Mouse (Mus musculus) frontal cortex, adult (tissue): ENCODE results near the gene Cited4.
A peak's percentile ranks its signal among the peaks of the same experiment; 100 is the strongest.

Experiments
- ATAC-seq: cut with Nextera tagmentation; 2 replicates; pipeline ENCODE4 v1.9.2; 2017; ENCODE audit warnings: mild to moderate bottlenecking, moderate library complexity, mixed read lengths; ENCODE audit not compliant: low TSS enrichment

Cited4 gene

GRCm38 (mm10) chr4:120675640-120676039 lies 9.3 kb downstream of the Cited4 start:
- no peak for ATAC-seq

- ATAC-seq, result no peak
These were observed 14.6 kb downstream of the Cited4 start for GRCm38 (mm10) chr4:120680953-120681352.

- peak; percentile 76; the same call in 1 of the 2 replicates for ATAC-seq
These were observed 15.8 kb downstream of the Cited4 start for GRCm38 (mm10) chr4:120682168-120682567.

- no peak for ATAC-seq
These were observed 17.1 kb downstream of the Cited4 start for GRCm38 (mm10) chr4:120683278-120683997.

DNA sequence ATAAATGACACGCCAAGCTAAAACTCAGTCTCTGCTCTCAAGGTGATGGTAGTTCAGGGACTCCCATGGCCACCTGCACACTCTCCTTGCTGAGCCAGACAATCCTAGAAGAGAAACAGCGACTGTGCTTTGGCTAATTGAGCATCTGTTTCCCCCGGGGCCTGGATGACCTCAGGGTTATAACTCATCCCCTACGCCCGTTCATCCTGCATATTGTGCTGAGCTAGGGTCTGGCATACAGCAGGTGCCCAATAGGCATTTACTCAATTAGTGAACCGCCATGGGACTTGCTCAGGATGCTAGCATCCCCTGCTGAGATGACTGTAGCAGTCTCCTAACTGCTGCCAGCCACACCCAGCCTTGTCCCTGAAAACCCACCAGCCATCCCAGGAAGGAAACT lies 20.9 kb downstream of the Cited4 start:
- no peak for ATAC-seq

DNA sequence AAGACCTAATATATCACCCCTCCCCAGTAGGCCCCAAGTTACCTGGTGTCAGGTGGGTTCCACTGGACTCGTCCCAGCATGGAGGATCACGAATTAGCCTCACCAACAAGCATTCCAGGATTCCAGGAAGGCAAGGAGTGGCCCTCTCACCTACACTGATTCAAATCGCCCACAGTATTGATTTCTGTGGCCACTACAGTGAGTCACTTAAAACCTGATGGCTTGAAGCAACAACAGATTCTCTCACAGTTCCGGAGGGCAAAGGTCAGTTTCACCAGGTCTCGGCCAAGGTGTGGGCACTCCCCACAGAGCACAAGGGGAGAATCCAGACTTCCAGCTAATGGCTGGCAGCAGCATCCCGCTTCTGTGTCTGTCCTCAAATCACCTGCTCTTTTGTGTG lies 22.9 kb downstream of the Cited4 start:
- no peak for ATAC-seq

- peak; percentile 52; the same call in 1 of the 2 replicates for ATAC-seq
These were observed 26.3 kb downstream of the Cited4 start for GRCm38 (mm10) chr4:120692717-120693116.

DNA sequence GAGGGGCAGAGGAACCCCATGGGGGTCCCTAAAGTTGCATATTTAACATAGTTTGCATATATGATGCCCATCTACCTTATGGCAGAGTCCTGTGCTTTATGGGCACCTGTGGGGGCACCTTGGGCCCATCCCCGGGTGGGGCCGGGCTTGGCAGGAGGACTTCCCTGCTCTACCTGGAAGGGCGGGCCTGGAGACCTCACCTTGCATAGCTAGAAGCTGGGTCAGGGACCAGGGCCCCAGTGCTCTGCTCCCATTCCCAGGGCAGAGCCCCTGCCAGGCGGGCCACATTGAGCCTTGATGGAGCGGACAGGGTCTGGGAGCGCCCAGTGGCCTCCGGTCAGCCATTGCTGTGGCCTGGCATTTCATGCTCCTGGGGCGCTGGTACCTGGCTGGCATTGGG lies 31.0 kb downstream of the Cited4 start:
- ATAC-seq, result no peak

DNA sequence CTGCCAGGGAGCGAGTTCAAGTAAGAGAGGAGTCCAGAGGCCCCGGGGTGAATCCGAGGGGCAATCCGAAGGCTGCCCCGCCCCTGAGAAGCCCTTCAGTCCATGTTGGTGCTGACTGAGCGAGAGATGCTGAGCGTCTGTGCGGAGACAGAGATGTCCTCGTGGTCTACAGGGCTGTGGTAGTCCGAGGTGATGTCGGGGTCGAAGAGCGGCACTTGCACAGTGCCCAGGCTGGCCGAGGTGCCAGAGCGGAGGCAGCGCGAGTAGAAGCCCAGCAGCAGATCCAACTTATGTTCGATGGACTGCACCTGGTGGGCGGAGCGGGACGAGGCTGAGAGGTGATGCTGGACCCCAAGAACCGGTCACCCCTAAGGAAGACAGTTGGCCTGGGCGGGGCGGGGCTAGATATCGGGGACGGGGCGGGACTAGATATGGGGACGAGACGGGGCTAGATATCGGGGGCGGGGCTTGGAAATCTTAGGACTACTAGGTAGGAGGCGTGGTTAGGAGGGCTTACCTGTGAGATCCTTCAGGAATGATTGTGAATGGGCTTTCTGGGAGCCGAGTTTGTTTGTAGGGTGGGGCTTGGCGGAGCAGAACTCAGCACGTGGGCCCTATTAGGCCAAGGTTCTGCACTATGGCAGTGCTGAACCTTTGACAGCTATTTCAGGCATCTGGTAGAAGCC lies 31.6 kb downstream of the Cited4 start:
- ATAC-seq, result no peak

GRCm38 (mm10) chr4:120701180-120701579 lies 34.8 kb downstream of the Cited4 start:
- no peak for ATAC-seq

- peak; percentile 74 for ATAC-seq
These were observed 35.7 kb downstream of the Cited4 start for GRCm38 (mm10) chr4:120702056-120702455.

DNA sequence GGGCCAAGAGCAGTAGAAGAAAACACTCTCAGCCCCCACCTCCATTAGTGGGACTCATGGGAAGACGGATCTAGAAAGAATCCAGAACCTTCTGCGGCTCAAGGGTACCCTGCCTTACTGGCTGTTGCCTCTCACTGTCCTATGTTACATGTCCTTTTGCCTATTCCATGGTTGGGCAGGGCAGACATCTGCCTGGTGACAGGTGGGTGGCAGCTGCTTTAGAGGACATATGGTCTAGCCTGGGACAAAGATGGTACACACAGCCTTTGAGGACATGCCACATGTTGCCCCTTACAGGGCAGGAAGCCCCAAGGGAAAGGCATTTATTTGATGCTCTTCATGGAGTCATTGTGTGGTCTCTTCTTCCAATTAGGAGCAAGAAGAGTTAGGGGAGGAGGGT lies 36.1 kb downstream of the Cited4 start:
- peak; percentile 22; the same call in 1 of the 2 replicates for ATAC-seq

- ATAC-seq, result no peak
These were observed 45.9 kb downstream of the Cited4 start for GRCm38 (mm10) chr4:120712236-120712635.

DNA sequence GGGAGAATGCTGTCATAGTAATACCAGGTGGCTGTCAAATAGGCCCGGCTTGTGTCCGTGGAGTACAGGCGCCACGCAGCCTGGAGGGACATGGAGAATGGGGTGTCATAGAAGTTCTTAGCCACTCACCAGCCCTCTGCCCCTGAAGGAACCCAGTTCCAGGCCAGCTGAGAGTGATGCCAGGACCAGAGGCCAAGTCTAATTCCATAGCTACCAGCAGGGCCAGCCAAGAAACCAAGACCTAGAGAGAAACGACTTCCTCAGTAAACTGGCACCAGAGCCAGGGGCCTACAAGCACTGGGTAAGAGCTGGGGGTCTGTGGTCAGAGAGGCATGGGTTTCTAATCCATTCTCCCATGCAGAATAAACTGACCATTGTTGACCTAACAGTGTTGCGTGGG lies 46.6 kb downstream of the Cited4 start:
- ATAC-seq, result no peak

DNA sequence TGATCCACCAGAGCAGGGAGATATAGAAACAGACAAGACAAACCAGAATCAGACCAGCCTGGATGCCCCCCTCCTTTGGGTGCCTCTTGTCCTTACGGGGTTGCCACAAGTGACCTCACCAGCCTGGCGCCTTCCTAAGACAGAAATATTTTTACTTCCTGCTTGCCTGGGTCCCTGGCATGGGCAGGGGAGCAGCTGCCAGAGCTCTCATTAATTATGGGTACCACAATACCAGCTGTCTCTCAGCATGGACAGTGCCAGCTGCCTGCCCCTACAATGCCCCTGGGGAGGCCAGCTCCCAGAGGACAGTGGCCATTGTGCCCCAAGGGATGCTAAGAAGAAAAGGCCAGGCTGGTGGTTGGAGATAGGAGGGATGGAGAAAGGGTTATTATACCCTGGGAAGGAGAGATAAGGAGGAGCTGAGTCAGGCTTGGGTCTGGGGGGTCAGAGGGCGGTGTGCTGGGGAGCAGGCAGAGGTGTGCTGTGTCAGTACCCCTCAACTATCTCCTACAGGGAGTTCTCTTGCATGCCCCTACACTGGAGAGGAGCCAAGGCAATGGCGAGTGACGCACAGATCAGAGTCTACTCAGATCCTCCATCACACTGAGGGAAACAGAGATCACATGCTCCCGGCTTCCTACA lies 47.6 kb downstream of the Cited4 start:
- ATAC-seq, result no peak

GRCm38 (mm10) chr4:120716141-120716571 lies 49.8 kb downstream of the Cited4 start:
- 0 out of 2 replicates have a peak, but pooled peaks have one; percentile 20 for ATAC-seq

DNA sequence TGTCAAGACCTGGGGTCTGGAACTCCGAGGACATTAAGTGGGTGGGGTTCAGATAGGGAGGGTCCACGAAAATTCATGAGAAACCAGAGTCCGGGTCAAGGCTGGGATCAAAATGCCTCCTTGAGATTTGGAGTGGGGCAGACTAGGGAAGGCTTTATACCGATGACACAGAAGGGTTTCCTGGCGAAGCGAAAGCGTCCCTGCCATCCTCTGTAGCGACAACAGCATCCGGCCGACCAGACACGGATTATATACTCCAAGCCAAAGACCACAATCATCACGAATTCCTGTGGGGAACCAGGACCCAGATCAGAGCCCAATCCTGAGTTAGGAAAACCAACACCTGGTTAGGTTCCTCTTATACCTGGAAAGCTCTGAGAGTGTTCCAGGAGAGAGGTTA lies 50.4 kb downstream of the Cited4 start:
- no peak for ATAC-seq
